Mouse (Mus musculus) ES-Bruce4 (cell line): ENCODE data around the gene Zc3hc1.

Experiments used
- CTCF ChIP-seq: IDR thresholded peaks from one replicate; pipeline ENCODE4 v1.8.1; 2011; ENCODE audit warnings: low read depth, low read length
- EP300 ChIP-seq: IDR thresholded peaks from 2 replicates; pipeline ENCODE4 v1.6.1; 2011; ENCODE audit warnings: low read depth, low read length; ENCODE audit not compliant: insufficient read depth
- POLR2A ChIP-seq: IDR thresholded peaks from one replicate; pipeline ENCODE4 v1.8.1; 2011; ENCODE audit warnings: low read length; ENCODE audit not compliant: insufficient read depth

DNA sequence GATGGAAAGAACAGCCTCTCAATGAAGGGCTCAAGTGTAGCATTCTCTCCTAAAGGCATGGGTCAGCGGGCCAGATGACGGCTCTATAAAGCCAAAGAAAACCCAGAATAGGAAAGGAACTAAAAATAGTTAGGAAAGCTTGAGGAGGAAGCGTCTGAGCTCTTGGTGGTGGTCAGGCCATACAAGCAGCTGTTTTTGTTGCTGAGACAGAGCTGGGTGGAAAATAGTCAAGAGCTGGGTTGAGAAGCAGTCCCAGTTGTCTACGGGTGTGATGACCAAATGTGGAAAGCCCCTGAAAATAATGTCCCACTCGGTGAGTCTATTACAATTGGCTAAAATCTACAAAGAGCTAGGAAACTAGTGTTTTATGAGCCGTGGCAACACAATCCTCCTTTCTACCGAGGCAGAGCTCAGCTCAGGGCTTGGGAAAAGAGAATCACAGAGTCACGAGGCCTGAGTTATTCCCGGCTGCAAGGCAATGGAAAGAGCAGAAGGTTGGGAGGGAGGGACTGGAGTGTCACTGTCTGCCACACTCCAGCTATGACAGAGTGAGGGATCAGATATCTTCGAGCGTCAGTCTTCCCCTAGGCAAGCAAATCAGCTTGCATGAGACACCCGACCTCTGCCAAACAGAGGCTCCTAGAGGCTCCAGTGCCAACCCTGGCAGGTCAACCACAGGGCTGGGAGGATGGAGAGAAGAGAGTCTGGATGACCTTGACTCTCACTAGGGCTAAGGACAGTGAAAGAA is 30.9 kb downstream of the Zc3hc1 start:
- TF ChIP-seq CTCF (no peak), EP300 (no peak), POLR2A (no peak)
